Mouse (Mus musculus) right cerebral cortex, postnatal 14 days (tissue): Measurements from ENCODE around the gene Krt24.
"Not testable (repeated sequence)": the region's sequence is repeated elsewhere in the genome, so short reads cannot be mapped to it uniquely, and the experiment has no call there.

Experiments used
- DNase-seq: peaks from one replicate; pipeline ENCODE4 v3.0.0; 2022

The Krt24 gene

DNA sequence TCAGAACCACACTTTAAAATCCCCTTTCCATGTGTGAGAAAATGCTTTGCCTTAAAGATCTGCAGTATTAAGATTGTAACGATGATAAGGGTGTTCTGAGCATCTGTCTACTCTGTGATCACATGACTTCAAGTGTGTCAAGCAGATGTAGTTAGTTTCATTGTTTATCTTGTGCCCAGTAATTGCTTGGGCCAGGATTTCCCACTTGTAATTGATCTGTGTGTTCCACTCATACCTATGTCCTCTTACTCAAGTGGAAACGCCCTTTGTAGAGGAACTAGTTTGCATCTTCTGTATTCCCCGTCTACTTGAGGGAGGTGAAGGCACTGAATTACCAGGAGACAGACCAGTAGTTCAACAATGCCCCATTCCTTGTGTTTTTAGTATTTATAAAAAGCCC lies 34.4 kb downstream of the Krt24 start:
- DNase-seq: no peak

- DNase-seq: peak; percentile 36
Observed at GRCm38 (mm10) chr11:99250241-99250640, 34.8 kb downstream of the Krt24 start.

DNA sequence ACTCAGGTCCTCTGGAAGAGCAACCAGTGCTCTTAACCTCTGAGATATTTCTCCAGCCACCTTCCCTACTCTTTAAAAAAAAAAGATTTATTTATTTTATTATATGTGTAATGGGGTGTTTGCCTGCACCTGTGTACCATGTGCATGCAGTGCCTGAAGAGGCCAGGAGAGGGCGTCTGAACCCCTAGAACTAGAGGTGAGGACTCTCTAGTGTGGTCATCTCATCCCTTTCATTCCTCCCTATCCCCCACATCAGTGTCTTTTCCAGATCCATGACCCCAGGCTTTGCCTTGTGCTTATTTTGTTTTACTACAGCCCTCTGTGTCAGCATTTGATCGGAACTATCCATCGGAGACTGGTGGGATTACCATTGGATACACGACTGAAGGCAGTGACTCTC lies 35.9 kb downstream of the Krt24 start:
- DNase-seq: peak; percentile 38

DNA sequence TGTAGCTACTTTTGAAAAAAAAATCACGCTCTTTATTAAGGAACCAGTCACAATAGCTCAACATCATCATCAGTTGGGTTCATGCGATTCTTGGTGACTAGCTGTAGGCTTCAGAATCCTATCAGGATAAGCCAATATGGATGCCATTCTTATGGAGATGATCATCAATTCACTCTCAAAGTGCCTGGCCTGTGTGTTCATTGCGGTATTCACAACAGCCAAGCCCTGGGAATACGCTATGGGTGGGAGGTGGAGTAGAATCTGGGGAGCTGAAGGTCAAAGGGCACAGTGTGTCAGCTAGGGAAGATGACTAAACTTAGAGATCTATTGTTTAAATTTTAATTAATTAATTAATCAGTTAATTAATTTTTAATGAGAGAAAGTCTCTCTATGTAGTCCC lies 37.1 kb downstream of the Krt24 start:
- DNase-seq: no peak

DNA sequence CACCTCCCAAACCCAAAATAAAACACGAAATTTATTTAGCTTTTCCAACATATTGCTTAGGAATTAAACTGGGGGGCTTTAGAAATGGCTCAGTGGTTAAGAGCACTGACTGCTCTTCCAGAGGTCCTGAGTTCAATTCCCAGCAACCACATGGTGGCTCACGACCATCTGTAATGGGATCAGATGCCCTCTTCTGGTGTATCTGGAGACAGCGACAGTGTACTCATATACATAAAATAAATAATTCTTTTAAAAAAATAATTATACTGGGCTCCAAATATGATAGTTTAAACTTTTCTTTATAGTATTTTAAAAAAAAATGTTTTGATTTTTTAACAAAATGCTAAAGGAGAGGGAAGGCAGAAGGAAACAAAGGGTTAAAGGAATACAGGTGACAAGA lies 40.5 kb downstream of the Krt24 start:
- not testable (repeated sequence) for DNase-seq

DNA sequence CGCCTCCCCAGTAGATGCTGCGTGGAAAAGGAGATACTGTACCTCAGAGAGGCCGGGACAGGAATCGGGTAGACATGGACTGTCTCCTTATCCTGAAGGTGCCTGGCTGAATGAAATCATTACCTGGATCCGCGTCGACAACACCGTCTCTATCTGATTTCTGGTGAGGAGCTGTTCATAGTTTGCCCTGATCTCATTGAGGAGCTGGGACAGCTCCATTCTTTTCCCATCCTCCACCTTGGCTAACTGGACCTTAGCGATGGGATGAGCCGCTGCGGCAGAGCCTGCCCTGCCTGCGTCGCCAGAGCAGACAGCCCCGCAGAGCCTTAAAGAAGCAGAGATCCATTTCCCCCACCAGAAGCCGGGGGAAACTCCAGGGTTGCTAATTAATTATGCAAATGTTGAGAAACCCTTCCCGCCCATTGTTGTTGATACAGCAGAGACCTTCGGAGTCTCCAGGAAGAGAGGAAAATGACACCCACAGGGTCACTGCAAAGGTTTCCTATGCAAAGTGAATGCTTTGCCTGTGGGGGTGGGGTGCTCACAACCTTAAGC lies 41.2 kb downstream of the Krt24 start, which contains the start of gene Krt222:
TSS of gene Krt222 (minus strand) at position 266 of the 555 bp plus-strand sequence.
- peak; percentile 27 for DNase-seq

GRCm38 (mm10) chr11:99243200-99243819 lies 41.8 kb downstream of the Krt24 start:
- no peak for DNase-seq

GRCm38 (mm10) chr11:99242056-99242455 lies 43.0 kb downstream of the Krt24 start:
- no peak for DNase-seq

GRCm38 (mm10) chr11:99238468-99238867 lies 46.6 kb downstream of the Krt24 start:
- no peak for DNase-seq

DNA sequence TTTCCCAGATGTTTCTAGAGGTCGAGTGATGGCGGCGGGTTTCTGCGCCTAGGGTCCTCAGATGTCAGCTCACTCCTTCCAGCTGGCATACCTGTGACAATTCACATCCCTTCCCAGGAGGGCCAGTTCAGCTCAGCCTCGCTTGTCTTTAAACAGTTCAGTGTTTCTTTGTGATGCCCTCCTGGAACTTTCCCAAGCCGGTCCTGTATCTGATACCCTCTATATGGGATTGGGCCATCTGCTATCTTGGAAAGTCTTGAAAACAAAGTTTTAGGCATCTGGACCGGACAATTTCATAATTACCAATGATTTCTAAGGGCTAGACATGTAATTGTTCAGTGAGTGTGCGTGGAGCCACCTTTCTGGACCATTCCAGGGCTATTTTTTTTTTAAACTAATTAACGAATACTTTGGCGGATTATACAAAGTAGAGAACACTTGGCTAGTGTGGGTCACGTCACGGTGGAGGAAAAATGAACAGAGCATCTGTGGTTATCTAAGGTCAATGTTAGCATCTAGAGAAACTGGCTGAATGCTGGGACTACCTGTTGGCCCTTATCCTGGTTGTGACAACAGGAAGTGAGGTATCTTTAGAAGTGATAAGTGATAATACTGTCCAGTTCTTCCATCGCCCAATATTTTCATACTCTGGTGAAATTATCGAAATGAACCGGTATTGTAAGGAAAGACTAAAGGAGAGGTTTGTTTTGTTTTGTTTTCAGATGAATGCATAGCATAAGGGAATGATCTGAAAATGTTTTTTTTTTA lies 53.8 kb downstream of the Krt24 start:
- no peak for DNase-seq

DNA sequence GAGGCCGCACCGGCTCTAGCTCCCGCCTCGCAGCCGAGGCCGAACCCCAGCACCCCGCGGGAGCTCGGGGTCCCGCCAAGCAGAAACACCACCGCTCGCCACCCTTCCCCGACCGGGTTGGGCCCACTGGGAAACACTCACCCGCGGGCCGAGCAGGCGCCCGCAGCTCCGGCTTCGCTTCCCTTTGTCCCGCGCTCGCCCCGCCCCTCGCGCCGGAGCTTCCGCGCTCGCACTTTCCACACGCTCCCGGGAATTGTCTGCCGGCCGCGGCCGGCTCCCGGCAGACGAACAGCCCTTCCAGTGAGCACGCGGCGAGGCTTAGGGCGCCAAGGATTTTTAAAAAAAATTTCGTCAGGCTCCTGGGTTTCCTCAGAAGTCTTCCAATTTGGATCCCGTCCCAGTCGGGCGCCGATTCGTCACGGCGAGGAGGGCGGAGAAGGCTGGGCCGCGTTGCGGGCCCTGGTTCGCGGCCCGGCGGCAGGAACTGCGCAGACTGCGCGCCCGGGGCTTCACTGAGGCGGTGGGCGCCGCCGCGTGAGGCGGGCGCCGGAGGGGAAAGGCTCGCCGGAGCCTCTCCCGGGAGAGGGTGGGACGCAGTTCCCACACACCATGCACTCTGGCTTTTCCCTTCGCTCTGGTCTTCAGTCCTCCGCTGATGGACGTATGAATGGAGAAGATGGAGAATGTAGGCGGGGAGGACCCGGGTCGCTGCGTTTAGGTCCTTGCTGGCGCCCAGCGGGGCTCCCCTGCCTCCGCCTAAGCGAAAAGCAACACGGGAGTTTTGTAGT lies 54.6 kb downstream of the Krt24 start, which contains the start of gene Smarce1:
TSS of gene Smarce1 (minus strand) at position 757 of the 788 bp plus-strand sequence.
- DNase-seq: peak; percentile 79
